Mouse (Mus musculus) kidney, postnatal 25 days (tissue): ENCODE measurements at regions not wholly inside any gene's neighbourhood (a gene's known extent, or its start where the extent isn't known, plus 50 kb on each side); places are given as distances from the start of the nearest gene placed in this dataset.

Experiments used
- DNase-seq, 2 experiments: peaks; one replicate each; pipeline ENCODE4 v3.0.0; 2021; ENCODE audit warnings: mixed read lengths in 2 of 2

DNA sequence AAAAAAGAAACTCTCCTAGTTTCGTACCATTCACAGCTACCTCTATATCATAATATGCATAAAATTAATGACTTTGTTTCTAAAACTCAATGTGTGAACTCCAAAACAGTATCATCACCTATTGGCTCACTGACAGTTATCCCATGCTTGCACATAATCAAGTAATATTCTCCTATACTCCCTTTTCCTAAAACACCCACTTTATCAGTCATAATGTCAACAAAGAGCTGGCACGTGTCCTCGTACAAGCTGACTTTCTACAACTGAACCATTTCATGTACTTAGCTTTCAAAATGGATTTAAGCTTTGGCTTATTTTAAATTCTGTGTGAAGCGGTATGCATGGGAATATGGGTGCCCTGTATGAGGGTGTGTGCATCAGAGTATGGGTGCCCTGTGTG lies 58.0 kb upstream of the Golim4 start:
- no peak for DNase-seq

DNA sequence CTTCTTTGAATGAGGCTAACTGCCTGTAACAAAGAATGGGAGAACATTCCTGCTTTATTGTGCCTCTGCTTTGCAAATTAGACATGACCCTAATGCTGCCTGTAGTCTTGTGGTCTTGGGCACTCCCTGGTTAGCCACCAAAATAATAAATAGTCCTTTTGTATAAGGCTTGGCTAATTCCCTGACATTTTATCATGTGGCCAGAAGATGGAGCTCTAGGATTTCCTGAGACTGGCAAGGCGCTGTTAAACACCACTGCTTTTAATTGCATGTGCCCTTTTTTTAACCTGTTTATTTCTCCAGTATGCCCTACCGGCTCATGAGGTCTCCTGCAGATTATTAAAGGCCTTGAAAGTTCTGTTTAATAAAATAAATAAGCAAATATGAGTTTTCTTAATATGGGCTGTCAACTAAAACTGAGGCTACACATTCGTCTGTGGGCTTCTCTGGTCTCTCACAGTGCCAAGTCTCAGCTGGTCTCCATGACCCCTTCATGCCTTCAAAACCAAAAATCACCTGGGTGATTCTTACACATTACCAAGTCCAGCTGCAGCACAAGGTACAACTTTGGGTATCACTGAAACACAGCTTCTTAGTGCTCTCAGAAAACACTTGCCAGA lies 51.9 kb upstream of the Golim4 start:
- DNase-seq, result peak in 1 of 2 experiments; percentile 10
